Mouse (Mus musculus): ENCODE measurements at regions not wholly inside any gene's neighbourhood (a gene's known extent, or its start where the extent isn't known, plus 50 kb on each side); places are given as distances from the start of the nearest gene placed in this dataset.

DNA sequence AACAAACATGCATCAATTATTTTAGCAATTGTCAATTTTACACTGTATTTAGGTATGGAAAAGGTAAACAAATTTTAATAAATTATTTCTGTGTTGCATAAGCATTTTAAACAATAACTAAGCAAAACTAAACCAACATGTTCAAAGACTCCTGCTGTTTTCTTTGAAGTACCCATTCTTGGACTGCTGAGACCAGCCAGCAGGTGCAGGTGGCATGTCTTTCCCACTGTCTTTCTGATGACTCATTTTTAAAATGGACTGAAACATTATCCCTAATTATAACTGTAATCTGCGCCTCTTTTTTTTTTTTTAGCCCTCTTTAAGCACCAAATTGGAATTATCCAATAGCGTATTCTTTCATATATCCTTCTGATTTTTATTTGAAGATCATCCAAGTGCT lies 286.0 kb upstream of the Isl1 start:
- no peak for TF ChIP-seq CTCF (IDR thresholded peaks at IDR 0.05; ENCODE audit: low read depth, low read length)
- TF ChIP-seq POLR2A (IDR thresholded peaks at IDR 0.05; ENCODE audit: extremely low read depth, insufficient read depth, low read length): no peak

Measured in liver, adult 2 months (tissue).